Mouse (Mus musculus) lung, embryonic 15.5 days (tissue): ENCODE measurements around the gene Dnmt3a. TPM values are rescaled to one million over a fixed set of nuclear protein-coding genes. Genes with fewer than 3 reads are reported as not detected.
A peak's percentile ranks its signal among the peaks of the same experiment; 100 is the strongest.

Source experiments
- ATAC-seq: fragments of 200-750 bp; cut with Nextera tagmentation; 2 replicates; pipeline ENCODE4 v1.8.0; 2017; ENCODE audit warnings: moderate number of reproducible peaks, borderline replicate concordance; ENCODE audit not compliant: low FRiP score, low TSS enrichment; ENCODE audit errors: extremely low read depth
- H3K27ac ChIP-seq: fragments of 300-500 bp; sonication (generic); 2 replicates; pipeline ENCODE4 v1.5.1; 2015; ENCODE audit warnings: moderate library complexity, mild to moderate bottlenecking, inconsistent platforms
- H3K27me3 ChIP-seq: fragments of 300-500 bp; sonication (generic); 2 replicates; pipeline ENCODE4 v1.6.1; 2015; ENCODE audit warnings: inconsistent platforms
- H3K36me3 ChIP-seq: fragments of 300-500 bp; sonication (generic); 2 replicates; pipeline ENCODE4 v1.6.1; 2015; ENCODE audit warnings: inconsistent platforms
- H3K4me1 ChIP-seq: fragments of 300-500 bp; sonication (generic); 2 replicates; pipeline ENCODE4 v1.6.1; 2015; ENCODE audit warnings: inconsistent platforms
- H3K4me2 ChIP-seq: fragments of 300-500 bp; sonication (generic); 2 replicates; pipeline ENCODE4 v1.6.1; 2015; ENCODE audit warnings: inconsistent platforms, mild to moderate bottlenecking, moderate library complexity
- H3K4me3 ChIP-seq: fragments of 300-500 bp; sonication (generic); 2 replicates; pipeline ENCODE4 v1.5.1; 2015; ENCODE audit warnings: mild to moderate bottlenecking, inconsistent platforms
- H3K9ac ChIP-seq: fragments of 300-500 bp; sonication (generic); 2 replicates; pipeline ENCODE4 v1.6.1; 2015; ENCODE audit warnings: inconsistent platforms
- H3K9me3 ChIP-seq: fragments of 300-500 bp; sonication (generic); 2 replicates; pipeline ENCODE4 v1.6.1; 2016; ENCODE audit warnings: inconsistent platforms
- WGBS: fragments of 180-500 bp; shearing (Covaris S2); methylation state at CpG from one replicate; pipeline ENCODE4 v1.1.7; 2015; 5-methylcytosine and 5-hydroxymethylcytosine counted together
- polyA plus RNA-seq: library from polyadenylated mRNA; unstranded; fragments of >200 nt; fragmentation: Nextera tagmentation; extraction: Ambion mirVana; gene quantifications from 2 replicates; pipeline ENCODE4 v1.2.1, GENCODE M21; 2015

Dnmt3a gene
- polyA plus RNA-seq, 1 experiment from 2014 or later, result 151 TPM

DNA sequence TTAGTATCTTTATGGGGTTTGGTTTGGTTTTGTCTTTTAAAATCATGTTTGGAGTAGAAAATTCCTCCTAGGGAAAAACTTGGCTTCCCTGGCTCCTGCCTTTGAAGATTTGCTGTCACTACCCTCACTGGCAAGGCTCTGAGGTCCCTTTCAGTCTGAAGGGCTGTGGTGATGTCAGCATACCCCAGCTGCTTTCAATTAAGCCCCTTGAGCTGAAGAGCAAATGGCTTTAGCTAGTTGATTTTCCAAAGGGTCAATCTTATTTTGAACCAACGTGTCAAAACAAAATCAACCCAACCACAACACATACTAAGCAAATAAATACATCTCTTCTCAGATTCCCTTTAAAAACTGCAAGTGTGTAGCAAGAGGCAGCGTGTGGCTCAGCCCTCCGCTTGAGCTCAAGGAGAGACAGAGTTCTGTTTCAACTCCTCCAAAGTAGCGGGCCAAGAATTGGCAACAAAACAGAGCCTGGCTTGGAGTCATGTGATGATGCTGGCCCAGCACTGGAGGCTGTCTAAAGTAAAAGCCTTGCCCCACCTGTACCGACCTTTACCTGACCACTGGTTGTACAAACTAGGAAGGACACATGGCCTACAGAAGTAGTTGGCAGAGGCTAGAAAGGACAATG, 17.3 kb upstream of the Dnmt3a start:
- Histone ChIP-seq H3K4me3 (no peak overlapping the region), H3K36me3 (no peaks in the 10 kb centered on the region), H3K27ac (peak overlapping the region; percentile 89), H3K9me3 (no peaks in the 10 kb centered on the region), H3K4me2 (no peak overlapping the region), H3K27me3 (no peaks in the 10 kb centered on the region), H3K9ac (0 out of 2 replicates have a peak overlapping the region, but pooled peaks have one; percentile 11), H3K4me1 (peaks cover 59% of the 10 kb centered on the region)
- 26% methylated on average over 5 of the region's 5 CpGs for WGBS
- peak; percentile 56; the same call in 1 of the 2 replicates for ATAC-seq

DNA sequence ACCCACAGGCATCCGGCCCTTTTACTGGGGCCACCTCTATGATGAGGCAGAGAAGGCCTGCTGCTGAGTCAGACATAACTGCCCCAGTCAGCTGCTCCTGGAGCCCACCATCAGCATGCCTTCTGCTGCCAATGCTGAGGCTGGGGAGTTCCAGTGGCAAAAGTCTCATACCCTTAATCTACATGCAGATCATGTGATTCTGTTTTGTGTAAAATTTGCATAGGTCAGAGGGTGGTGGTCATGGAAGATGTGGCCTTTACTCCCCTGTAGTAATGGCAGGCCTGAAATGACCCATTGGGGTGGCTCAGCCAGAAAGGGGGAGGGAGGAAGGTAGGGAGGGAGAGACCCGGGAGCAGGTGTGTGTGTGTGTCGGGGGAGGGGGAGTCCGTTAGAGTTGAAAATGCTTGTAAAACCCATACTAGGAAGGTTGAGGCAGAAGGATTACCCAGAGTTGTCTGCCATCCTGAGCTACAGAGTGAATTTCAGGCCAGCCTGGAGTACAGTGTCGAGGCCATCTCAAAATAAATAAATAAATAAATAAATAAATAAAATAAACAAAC, 16.1 kb upstream of the Dnmt3a start:
- no peak overlapping the region for H3K27ac ChIP-seq
- H3K36me3 ChIP-seq, result no peaks in the 10 kb centered on the region
- 62% methylated on average over 5 of the region's 5 CpGs for WGBS
- no peak overlapping the region for H3K4me2 ChIP-seq
- H3K9ac ChIP-seq, result no peak overlapping the region
- peaks cover 48% of the 10 kb centered on the region for H3K4me1 ChIP-seq
- no peak overlapping the region for H3K4me3 ChIP-seq
- no peaks in the 10 kb centered on the region for H3K9me3 ChIP-seq
- no peaks in the 10 kb centered on the region for H3K27me3 ChIP-seq
- no peak for ATAC-seq

DNA sequence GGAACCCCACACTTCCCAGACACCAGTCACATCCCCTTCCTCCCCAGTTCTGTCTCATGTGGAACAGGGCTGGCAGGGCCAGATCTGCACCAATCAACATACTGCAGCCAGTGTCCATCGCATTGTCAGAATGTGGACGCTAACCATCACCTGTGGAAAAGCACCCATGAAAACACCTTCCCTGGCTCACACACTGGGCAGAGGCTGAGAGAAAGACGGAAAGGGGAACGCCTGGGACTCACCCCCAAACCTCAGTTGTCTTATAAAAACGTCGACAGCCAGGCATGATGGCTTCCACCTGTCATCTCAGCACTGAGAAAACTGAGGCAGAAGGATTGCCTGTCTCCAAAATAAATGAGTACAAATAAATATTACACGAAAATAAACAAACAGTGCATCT, 14.6 kb upstream of the Dnmt3a start:
- Histone ChIP-seq H3K4me2 (peak overlapping the region; percentile 60), H3K27me3 (no peaks in the 10 kb centered on the region), H3K4me1 (peaks cover 35% of the 10 kb centered on the region), H3K9ac (no peak overlapping the region), H3K4me3 (peak overlapping the region; percentile 39; the same call in 1 of the 2 replicates), H3K36me3 (no peaks in the 10 kb centered on the region), H3K27ac (no peak overlapping the region), H3K9me3 (no peaks in the 10 kb centered on the region)
- 30% methylated on average over 7 of the region's 7 CpGs for WGBS
- ATAC-seq, result no peak; the same call in 1 of the 2 replicates

DNA sequence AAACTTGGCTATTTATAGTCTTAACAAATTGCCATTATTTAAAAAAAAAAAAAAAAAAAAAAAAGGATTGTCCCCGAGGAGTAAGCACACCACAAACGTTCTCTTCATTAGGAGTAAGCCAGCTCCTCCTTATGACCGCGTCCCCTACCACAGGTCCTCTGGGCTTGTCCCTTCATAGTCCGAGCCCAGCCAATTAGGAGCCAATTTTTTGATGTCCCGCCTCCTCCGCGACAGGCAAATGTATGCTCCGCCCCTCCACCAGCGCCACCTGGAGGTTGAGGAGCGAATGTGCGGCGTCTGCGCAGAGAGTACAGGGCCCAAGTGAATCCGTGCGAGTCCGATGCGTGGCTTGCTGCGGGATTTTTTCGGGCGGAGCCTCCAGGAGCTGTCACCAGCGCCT, 14.1 kb upstream of the Dnmt3a start:
- peak overlapping the region; percentile 60 for H3K4me2 ChIP-seq
- WGBS, result under 1% methylated on average over 22 of the region's 22 CpGs
- ATAC-seq, result peak; percentile 78
- H3K9me3 ChIP-seq, result no peaks in the 10 kb centered on the region
- H3K4me3 ChIP-seq, result peak overlapping the region; percentile 39
- peaks cover 32% of the 10 kb centered on the region for H3K4me1 ChIP-seq
- peak overlapping the region; percentile 29 for H3K9ac ChIP-seq
- H3K27ac ChIP-seq, result 0 out of 2 replicates have a peak overlapping the region, but pooled peaks have one; percentile 34
- no peaks in the 10 kb centered on the region for H3K36me3 ChIP-seq
- H3K27me3 ChIP-seq, result no peaks in the 10 kb centered on the region

DNA sequence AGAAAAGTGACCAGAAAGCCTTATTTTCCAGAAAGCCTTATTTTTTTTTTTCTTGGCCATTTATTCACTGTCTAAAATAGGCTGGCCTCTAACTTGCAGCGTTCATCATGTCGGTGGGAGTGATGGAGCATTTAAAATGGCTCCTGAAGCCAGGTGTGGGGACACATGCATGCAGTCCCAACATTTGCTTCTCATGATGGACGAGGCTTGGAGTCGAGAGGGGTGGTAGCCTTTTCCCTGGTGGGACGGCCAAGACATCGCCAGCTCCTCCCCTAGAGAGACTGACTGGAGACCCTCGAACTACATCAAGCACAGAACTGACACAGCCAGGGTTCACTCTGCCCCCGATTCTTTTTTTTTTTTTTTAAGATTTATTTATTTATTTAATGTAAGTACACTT, 13.6 kb upstream of the Dnmt3a start:
- Histone ChIP-seq H3K27me3 (no peaks in the 10 kb centered on the region), H3K27ac (0 out of 2 replicates have a peak overlapping the region, but pooled peaks have one; percentile 34), H3K4me1 (peaks cover 27% of the 10 kb centered on the region), H3K36me3 (no peaks in the 10 kb centered on the region), H3K4me2 (peak overlapping the region; percentile 60), H3K4me3 (peak overlapping the region; percentile 39), H3K9me3 (no peaks in the 10 kb centered on the region), H3K9ac (peak overlapping the region; percentile 29)
- 12% methylated on average over 8 of the region's 8 CpGs for WGBS
- ATAC-seq, result no peak

DNA sequence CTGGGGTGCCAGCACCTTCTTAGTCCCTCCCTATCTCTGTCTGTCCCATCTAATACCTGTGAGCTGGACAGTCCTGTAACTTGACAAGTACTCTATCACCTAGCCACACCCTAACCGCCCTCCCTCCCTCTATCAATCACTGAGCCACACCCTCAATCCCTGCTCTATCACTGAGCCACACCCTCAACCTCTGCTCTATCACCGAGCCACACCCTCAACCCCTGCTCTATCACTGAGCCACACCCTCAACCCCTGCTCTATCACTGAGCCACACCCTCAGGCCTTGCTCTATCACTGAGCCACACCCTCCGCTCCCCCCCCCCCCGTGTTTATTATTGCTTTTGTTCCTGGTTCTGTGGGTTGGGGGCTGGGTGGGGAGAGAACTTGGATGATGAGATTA, 10.2 kb upstream of the Dnmt3a start:
- Histone ChIP-seq H3K9ac (no peak overlapping the region), H3K36me3 (no peaks in the 10 kb centered on the region), H3K4me1 (peaks cover 10% of the 10 kb centered on the region), H3K27ac (no peak overlapping the region), H3K4me3 (no peak overlapping the region), H3K9me3 (no peaks in the 10 kb centered on the region), H3K4me2 (no peak overlapping the region), H3K27me3 (no peaks in the 10 kb centered on the region)
- ATAC-seq, result no peak
- 37% methylated on average over 4 of the region's 4 CpGs for WGBS

DNA sequence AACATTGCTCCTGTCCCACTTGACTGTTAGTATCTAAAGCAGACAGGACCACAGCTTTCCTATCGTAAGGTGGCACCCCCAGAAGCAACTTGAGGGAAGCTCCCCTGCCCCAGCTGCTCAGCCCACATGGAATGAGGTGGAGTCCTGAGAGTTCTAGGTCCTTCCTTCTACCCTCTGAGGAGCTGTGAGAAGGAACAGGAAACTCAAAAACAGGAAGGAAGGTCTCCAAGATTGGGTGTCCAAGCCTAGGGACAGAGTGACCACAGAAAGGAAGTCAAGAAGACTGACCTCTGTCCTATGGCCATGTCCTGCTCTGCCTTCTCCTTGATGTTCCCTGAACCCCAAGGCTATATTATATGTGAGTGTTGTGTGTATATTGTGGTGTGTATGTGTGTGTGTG, 6.3 kb upstream of the Dnmt3a start:
- no peak overlapping the region for H3K27ac ChIP-seq
- WGBS, result 76% methylated on average over 1 of the region's 1 CpGs
- no peaks in the 10 kb centered on the region for H3K27me3 ChIP-seq

DNA sequence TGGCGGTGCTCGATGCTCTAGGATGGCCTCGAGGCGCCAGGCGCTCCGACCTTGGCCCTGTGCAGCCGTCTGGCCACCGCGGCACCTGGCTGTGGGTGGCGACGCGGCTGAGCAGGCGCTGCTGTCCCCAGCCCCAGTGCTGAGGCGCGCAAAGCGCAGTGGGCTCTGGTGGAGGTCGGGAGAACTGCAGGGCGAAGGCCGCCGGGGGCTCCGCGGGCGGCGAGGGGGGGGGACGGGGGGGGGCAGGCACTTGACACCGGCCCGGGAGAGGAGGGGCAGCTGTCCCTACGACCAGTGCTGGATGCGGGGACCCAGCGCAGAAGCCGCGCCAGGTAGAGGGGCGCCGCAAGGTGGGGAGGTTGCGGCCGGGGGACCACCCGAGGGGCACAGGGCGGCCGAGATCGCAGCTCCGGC, 471 bp downstream of the Dnmt3a start:
- Histone ChIP-seq H3K4me3 (peak overlapping the region; percentile 91), H3K36me3 (no peaks in the 10 kb centered on the region), H3K27ac (peak overlapping the region; percentile 97), H3K27me3 (no peaks in the 10 kb centered on the region), H3K4me1 (peaks cover 38% of the 10 kb centered on the region), H3K4me2 (peak overlapping the region; percentile 61), H3K9me3 (no peaks in the 10 kb centered on the region), H3K9ac (peak overlapping the region; percentile 89)
- peak; percentile 69 for ATAC-seq
- under 1% methylated on average over 31 of the region's 41 CpGs for WGBS

More for the DNA sequence above, 6.3 kb upstream of the Dnmt3a start:
- no peaks in the 10 kb centered on the region for H3K9me3 ChIP-seq
- no peak overlapping the region for H3K4me2 ChIP-seq
- no peaks in the 10 kb centered on the region for H3K36me3 ChIP-seq
- no peak overlapping the region for H3K4me3 ChIP-seq
- no peak overlapping the region for H3K9ac ChIP-seq
- no peak for ATAC-seq
- no peaks in the 10 kb centered on the region for H3K4me1 ChIP-seq

DNA sequence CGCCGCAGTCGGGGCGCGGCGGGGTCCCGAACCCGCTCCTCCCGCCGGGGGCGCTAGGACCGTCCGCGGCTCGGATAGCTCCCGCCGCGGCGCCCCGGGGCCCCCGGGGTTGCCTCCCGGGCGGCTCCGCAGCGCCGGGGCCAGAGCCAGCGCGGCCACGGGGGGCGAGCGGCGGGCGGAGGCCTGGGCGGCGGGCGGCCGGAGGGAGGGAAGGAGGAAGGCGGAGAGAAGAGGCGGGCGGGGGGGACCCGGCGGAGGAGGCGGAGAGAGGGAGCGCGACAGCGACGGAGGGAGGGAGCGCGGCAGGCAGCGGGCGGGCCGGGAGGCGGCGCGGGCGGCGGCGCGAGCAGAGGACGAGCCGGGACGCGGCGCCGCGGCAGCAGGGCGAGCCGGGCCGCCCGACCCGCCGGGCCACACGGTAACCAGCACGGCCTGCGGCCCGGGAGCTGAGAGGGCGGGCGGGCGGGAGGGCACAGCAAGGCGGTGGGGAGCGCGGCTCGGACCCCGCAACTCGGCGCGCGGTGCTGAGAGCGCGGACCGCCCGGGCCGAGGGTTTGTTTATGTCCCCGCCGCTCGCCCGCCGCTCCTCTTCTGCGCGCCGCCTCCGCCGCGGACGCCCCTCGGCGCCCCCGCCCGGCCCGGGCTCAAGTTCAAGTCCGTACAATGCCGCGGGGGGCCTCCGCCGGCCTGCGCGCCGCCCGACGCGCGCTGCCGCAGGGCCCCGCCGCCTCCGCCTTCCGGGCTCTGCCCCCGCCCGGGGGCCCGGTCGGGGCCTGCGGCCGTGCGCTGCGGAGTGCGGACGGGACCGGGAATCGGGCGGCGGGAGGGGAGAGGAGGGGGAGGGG, 1.1 kb downstream of the Dnmt3a start:
- ATAC-seq, result peak; percentile 76
- Histone ChIP-seq H3K9ac (peak overlapping the region; percentile 89), H3K36me3 (no peaks in the 10 kb centered on the region), H3K9me3 (no peaks in the 10 kb centered on the region), H3K4me3 (peak overlapping the region; percentile 91), H3K4me1 (peaks cover 44% of the 10 kb centered on the region), H3K4me2 (peak overlapping the region; percentile 61), H3K27me3 (no peaks in the 10 kb centered on the region), H3K27ac (peak overlapping the region; percentile 97)
- under 1% methylated on average over 41 of the region's 141 CpGs for WGBS

DNA sequence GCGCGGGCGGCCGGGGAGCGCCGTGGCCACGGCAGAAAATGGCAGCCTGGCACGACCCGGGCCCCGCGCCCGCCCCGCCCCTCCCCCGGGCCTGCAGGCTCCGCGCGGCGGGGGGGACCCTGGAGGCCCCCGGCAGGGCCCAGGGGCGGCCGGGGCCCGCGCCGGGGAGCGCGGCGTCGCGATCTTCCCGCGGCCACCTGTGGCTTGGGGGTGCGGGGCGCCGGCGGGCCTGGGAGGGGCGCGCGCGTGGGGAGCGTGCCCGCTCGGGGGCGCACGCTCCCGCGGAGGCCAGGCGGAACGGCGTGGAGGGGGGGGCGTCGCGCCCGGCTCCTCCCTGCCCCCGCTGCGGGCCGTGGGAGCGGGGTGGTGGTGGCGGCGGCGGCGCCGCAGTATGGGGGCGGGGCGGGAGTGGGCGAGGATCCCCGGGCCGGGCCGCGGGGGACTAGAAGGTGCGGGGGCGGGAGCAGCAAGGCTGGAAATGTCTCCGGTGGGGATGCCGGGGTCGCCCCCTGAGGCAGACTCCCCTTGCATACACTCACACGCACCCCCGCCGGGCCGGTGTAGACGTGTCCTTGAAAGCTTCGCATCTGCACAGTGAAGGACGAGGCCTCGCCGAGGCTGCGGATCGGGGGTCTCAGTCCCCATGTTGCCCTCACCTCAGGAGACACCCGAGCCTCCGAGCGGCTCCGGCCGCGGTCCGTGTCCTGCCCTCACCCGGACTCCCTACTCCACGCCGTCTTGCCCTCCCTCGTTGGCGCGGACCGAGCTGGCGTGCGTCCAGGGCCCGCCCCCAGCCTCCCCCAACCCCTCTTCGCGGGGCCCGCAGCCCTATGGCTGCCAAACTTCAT, 2.0 kb downstream of the Dnmt3a start:
- peak overlapping the region; percentile 61 for H3K4me2 ChIP-seq
- peaks cover 51% of the 10 kb centered on the region for H3K4me1 ChIP-seq
- peak overlapping the region; percentile 91 for H3K4me3 ChIP-seq
- no peaks in the 10 kb centered on the region for H3K9me3 ChIP-seq
- H3K36me3 ChIP-seq, result no peaks in the 10 kb centered on the region
- no peaks in the 10 kb centered on the region for H3K27me3 ChIP-seq
- H3K9ac ChIP-seq, result peak overlapping the region; percentile 89
- H3K27ac ChIP-seq, result peak overlapping the region; percentile 97
- under 1% methylated on average over 74 of the region's 105 CpGs for WGBS
- peak; percentile 39 for ATAC-seq

DNA sequence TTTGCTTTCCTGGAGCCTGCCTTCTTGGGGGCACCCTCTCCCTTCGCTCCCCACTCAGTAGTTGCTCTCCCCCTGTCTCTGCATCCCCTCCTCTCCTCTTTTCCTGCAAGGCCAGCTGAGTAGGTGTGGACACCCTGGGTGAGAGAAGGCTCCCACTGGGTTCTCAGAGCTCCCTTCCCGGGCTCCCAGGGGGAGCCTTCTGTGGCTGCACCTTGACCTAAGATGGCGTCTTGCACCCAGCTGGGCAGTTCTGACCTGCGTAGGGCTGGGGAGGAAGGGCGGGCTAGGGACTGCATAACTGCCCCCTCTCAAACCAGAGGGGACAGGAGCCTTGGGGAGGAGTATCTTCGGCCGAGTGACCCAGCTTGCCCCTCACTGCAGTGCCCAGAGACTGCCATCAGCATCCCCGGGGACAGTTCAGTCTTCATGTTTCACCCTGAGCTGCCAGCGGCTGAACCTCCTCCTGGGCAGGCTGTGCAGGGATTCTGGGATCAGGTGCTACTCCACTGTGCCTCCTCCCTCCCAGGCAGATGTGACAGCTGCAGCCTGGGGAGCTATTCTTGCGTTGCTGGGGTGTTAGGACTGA, 2.7 kb downstream of the Dnmt3a start:
- peak overlapping the region; percentile 91 for H3K4me3 ChIP-seq
- ATAC-seq, result 0 out of 2 replicates have a peak, but pooled peaks have one; percentile 1
- no peaks in the 10 kb centered on the region for H3K27me3 ChIP-seq
- no peaks in the 10 kb centered on the region for H3K36me3 ChIP-seq
- 11% methylated on average over 10 of the region's 10 CpGs for WGBS
- peak overlapping the region; percentile 97 for H3K27ac ChIP-seq
- no peaks in the 10 kb centered on the region for H3K9me3 ChIP-seq
- H3K9ac ChIP-seq, result peak overlapping the region; percentile 89
- H3K4me1 ChIP-seq, result peaks cover 53% of the 10 kb centered on the region
- H3K4me2 ChIP-seq, result peak overlapping the region; percentile 61
